Mouse (Mus musculus) T-cell, adult 2 months (primary cell): ENCODE measurements around the gene Proca1.

Source experiments
- DNase-seq: peaks from one replicate; pipeline ENCODE4 v3.0.0; 2022; ENCODE audit warnings: low spot score

Gene Proca1

GRCm38 (mm10) chr11:78193113-78193512 is at the start of gene Proca1:
Gene Proca1, plus strand, starts transcription at chr11:78193392.
- no peak for DNase-seq

- DNase-seq: no peak
Measured at GRCm38 (mm10) chr11:78143520-78143919, 49.7 kb upstream of the Proca1 start.

- no peak for DNase-seq
Measured at GRCm38 (mm10) chr11:78146168-78146567, 47.0 kb upstream of the Proca1 start.

DNA sequence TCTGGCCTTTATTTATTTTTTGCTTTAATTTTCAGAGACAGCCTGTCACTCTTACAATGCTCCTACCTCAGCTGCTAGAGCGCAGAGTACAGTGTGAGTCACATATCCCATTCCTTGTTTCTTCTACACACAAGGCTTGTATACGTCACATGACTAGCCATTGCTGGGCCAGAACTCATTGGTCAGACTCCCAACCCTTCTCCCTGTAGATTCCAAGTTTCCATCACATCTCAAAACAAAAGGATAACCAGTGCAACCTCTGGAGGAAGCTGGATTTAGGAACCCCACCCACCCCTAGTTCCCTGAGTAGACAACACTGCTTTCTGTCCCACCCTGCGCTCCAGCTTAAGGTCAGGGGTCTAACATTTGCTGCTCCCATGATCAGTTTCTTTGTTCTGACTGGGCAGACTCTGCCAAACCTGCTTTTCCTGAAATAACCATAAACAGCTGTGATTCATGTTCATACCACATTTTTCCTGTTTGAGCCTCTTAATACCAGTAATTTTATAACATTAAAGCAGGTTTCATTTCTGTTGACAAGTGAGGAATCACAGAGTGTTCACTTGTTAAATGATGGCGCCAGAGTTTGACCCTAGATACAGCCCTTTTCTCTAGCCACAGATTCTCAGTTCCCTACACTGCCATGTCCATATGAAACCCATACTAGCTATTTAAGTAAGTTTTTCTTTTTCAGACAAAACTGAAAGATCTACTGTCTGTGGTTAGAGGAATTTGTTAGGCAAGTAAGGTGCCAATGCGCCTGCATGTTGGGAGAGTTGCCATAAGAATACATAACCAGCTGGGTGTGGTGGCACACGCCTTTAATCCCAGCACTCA is 46.3 kb upstream of the Proca1 start:
- DNase-seq: no peak

GRCm38 (mm10) chr11:78151161-78151560 is 42.0 kb upstream of the Proca1 start:
- no peak for DNase-seq

DNA sequence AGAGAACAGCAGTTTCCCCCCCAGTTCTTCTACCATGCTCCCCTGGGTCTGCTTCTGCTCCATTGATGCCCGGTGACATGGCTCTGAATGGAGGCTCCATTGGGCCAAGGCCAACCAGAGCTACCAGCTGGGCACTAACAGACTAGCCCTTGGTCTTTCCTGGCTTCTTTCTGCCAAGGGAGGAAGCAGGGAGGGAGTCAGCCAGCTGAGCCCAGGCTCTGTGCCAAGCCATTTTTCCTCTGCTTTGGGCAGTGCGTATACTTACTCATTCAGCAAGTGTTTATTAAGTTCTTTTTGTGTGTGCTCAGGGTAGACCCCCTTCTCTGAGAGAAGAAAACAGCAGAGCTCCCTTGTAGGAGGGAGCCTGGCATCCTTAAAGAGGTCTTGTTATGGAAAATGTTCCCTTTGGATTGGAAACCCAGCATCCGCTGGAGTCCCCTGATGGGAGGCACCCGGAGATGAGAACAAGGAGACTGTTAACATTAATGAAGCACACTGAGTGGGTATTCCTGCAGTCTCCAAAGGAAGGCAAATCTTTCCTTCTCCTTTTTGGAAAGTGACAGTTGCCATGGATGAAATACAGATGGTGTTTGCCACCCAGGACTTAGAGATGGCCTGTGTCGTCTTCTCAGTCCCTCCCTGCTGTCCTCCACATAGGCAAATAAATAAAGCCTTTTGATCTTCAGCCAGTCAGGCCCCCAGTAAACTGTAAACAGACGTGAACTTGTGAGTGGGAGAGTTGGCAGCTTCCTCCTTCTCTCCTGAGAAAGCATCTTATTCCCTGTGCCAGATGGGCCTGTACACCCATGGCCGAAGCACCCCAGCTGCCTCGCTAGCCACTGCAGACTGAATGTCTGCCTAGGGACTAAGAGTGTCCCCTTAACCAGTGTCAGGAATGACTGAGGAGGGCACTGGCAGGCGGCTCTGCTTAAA is 40.6 kb upstream of the Proca1 start:
- no peak for DNase-seq

GRCm38 (mm10) chr11:78153778-78154177 is 39.4 kb upstream of the Proca1 start:
- no peak for DNase-seq

DNA sequence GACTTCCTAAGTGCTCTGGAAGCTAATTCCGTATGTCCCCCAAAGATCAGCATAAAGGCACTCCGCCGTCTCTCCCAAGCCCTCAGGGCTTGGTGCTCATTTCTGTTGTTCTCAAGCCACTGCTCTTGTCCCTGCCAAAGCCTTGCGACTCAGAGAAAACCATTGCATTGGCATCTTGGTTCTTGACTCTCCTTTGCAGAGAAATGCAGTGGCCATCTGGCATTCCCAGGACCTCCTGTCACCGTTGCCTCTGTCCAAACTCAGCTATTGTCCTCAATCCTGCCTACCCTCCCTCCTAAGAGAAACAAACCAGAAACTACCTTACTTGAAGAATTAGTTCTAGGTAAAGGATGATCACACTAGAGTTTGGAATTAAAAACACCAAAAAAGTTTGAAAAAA is 37.5 kb upstream of the Proca1 start:
- no peak for DNase-seq

DNA sequence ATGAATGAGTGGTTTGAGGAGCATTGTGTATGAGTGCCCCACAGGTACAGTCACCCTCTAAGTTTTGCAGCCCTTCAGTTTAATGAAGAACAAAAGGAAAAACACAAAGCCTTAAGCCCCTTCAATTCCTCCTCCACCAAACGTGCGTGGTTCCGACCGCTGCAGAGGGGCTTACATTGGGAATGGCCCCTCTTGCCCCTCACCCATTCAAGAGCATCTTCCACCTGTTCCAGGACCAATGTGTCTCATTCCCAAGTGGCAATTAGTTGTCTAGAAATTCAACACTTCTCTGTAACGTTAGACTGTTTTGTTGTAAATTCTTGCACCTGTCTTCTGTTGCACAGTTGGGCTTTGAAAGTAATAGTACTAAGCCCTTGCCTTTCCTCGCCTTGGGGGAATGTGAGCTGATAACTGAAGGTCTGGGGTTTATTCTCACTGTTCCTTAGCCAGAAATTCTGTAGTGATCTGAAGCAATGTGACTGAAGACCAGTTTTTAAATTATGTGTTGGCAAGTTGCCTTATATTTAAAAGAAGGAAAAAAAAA is 37.0 kb upstream of the Proca1 start:
- DNase-seq: no peak

DNA sequence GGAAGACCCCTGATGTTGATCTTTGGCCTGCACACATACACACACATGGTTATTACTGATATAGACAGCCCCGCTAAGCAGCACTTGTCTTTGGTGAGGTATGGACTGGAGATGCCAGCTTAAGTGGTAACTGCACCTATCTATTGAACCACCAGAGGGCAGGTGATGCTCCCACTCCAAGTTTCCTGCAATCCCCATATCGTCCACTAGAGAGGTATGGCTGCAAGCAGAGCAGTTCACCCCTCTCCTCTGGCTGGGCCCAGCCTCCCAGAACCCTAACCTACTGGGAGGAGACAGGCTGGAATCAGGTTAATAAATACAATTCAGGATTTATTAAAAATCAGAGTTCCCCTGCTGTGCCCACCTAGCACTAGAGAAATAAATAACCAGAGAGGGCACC is 34.1 kb upstream of the Proca1 start:
- peak; percentile 83 for DNase-seq

DNA sequence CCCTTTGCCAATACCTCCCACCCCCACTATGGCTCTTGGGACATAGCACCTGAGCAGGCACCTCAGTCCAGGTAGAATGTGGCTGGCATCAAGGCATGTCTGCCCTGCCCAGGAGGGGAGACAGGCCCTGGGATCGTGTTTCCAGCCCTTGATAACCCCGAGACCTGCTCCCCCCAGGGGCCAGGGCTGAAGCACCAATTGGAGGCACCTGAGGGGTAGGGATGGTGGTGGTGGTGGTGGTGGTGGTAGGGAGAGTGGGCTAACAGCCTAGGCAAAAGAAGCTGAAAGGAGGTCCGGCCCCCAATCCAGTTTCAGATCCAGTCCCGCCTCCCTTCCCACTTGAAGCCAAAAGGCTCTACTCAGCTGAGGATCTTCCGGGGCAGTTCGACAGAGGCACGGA is 33.6 kb upstream of the Proca1 start:
- no peak for DNase-seq

GRCm38 (mm10) chr11:78160171-78160570 is 33.0 kb upstream of the Proca1 start:
- no peak for DNase-seq

GRCm38 (mm10) chr11:78160675-78161074 is 32.5 kb upstream of the Proca1 start:
- DNase-seq: no peak

GRCm38 (mm10) chr11:78161169-78161568 is 32.0 kb upstream of the Proca1 start:
- no peak for DNase-seq

- DNase-seq: no peak
Measured at GRCm38 (mm10) chr11:78161968-78162367, 31.2 kb upstream of the Proca1 start.

DNA sequence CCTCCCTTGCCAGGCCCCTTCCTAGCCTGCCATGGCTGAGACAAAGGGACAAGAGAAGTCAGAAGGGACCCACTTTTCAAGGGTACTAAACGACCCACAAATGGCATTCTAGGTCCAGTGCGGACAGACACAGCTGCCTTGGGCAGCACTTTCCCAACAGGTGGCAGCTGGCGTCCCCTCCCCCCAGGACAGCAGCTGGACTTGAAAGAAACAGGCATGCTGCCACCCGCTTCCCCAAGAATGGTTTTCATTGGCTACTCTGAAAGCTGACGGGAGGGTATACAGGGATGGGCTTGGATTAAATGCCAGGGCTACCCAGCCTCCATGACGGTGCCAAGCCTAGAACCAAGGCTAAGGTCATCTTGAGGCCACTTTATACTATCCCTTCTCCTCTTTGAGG is 30.7 kb upstream of the Proca1 start:
- DNase-seq: no peak

DNA sequence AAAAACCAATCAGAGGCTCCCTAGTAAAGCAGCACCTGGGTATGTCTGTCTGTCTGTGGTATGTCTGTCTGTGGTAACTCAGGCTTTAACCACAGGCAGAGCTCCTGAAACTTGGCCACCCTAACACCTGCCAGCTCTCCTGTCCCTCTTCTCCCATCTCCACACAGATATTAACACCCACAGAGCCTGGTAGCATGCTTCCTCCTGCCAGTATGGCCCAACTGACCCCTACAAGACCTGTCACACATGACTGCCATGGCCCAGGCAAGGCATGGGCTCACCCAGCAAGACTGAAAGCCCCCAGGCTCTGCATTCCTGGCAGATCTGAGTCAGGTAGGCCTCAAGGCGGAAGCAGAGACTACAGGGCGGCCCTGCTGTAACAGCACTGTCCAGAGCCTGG is 30.1 kb upstream of the Proca1 start:
- DNase-seq: no peak

- peak; percentile 27 for DNase-seq
Measured at GRCm38 (mm10) chr11:78163681-78164603, 29.2 kb upstream of the Proca1 start.

DNA sequence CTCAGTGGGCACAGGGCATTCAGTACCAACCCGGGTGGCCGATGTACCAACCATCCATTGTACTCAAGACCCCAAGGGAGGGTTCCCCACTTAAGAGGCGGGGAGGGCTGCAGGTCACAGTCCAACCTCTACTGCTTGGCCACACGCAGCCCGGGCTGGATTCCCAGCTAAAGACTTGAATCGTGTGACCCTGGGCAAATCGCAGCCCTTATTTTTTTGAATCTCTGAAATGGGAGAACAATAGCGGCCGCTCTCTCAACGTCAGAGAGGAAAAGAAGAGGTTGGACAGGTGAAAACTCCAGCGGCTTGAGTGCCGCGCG is 28.6 kb upstream of the Proca1 start:
- DNase-seq: no peak

GRCm38 (mm10) chr11:78164924-78165760 is 28.1 kb upstream of the Proca1 start, which contains the start of gene Traf4:
Gene Traf4, minus strand, starts transcription at chr11:78165589.
- DNase-seq: peak; percentile 75

DNA sequence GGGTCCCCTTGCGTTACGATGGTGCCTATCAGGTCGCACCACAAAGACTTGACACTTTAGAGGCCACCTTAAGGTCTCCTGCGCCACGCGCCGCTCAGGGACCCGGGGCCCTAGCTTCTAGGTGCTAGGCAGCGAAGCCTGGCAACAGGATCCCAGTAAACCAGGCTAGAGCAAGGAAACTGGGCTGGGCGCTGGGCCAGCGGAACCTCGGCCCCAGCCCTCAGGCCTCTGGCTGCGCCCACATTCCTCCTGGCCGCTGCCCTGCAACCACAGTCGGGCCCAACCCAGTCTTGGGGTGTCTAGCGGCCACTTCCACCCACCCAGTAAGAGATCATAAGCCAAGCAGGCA is 27.5 kb upstream of the Proca1 start:
- no peak for DNase-seq
